Mouse (Mus musculus): ENCODE measurements around the gene Gm28048. TPM values are rescaled to one million over a fixed set of nuclear protein-coding genes. Genes with fewer than 3 reads are reported as not detected.

Gene Gm28048
- polyA plus RNA-seq, 1 experiment from 2014 or later: 24.7 TPM

GRCm38 (mm10) chr11:22902923-22903322, 79.0 kb downstream of the Gm28048 start:
- 76% methylated on average over 2 of the region's 2 CpGs for WGBS

DNA sequence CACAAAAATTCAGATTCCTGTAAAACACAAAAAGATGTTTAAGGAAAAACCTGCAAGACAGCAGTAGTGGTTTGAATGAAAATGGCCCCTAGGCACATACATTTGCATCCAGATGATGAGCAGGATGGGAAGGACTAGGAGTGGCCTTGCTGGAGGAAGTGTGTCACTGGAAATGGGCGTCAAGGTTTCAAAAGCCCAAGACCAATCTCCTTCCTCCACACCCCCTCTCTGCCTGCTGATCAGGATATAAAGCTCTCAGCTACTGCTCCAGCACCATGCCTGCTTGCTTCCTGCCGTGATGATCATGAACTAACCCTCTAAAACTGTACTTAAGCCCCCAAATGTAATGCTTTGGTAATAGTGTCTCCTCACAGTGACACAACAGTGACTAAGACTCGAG, 81.8 kb downstream of the Gm28048 start:
- no peak for ATAC-seq (ENCODE audit: low FRiP score, low TSS enrichment)
- WGBS: 81% methylated on average over 3 of the region's 3 CpGs

More at GRCm38 (mm10) chr11:22902923-22903322, 79.0 kb downstream of the Gm28048 start:
- Histone ChIP-seq H3K9me3 (ENCODE audit: low read length) (no peaks in the 10 kb centered on the region), H3K4me2 (replicated peaks; ENCODE audit: low read depth, low read length) (no peak overlapping the region), H3K4me3 (ENCODE audit: low read length) (no peak overlapping the region), H3K9ac (replicated peaks; ENCODE audit: low read length) (no peak overlapping the region), H3K27me3 (ENCODE audit: insufficient read depth, low read length) (no peaks in the 10 kb centered on the region), H3K36me3 (ENCODE audit: insufficient read depth, low read length) (peaks cover 5% of the 10 kb centered on the region), H3K4me1 (ENCODE audit: insufficient read depth, low read length) (no peaks in the 10 kb centered on the region), H3K27ac (ENCODE audit: low read length) (no peak overlapping the region)
- ATAC-seq (ENCODE audit: low FRiP score, low TSS enrichment): no peak

GRCm38 (mm10) chr11:22897642-22898041, 84.2 kb downstream of the Gm28048 start:
- 92% methylated on average over 4 of the region's 4 CpGs for WGBS
- Histone ChIP-seq H3K9ac (replicated peaks; ENCODE audit: low read length) (no peak overlapping the region), H3K9me3 (ENCODE audit: low read length) (no peaks in the 10 kb centered on the region), H3K4me1 (ENCODE audit: insufficient read depth, low read length) (no peaks in the 10 kb centered on the region), H3K27ac (ENCODE audit: low read length) (no peak overlapping the region), H3K4me2 (replicated peaks; ENCODE audit: low read depth, low read length) (no peak overlapping the region), H3K4me3 (ENCODE audit: low read length) (no peak overlapping the region), H3K36me3 (ENCODE audit: insufficient read depth, low read length) (peaks cover 5% of the 10 kb centered on the region), H3K27me3 (ENCODE audit: insufficient read depth, low read length) (no peaks in the 10 kb centered on the region)
- no peak for ATAC-seq (ENCODE audit: low FRiP score, low TSS enrichment)

More for the DNA sequence above, 81.8 kb downstream of the Gm28048 start:
- H3K4me1 ChIP-seq (ENCODE audit: insufficient read depth, low read length): no peaks in the 10 kb centered on the region
- no peaks in the 10 kb centered on the region for H3K27me3 ChIP-seq (ENCODE audit: insufficient read depth, low read length)
- no peak overlapping the region for H3K4me2 ChIP-seq (replicated peaks; ENCODE audit: low read depth, low read length)
- H3K4me3 ChIP-seq (ENCODE audit: low read length): no peak overlapping the region
- no peaks in the 10 kb centered on the region for H3K9me3 ChIP-seq (ENCODE audit: low read length)
- H3K36me3 ChIP-seq (ENCODE audit: insufficient read depth, low read length): peaks cover 5% of the 10 kb centered on the region
- H3K9ac ChIP-seq (replicated peaks; ENCODE audit: low read length): no peak overlapping the region
- H3K27ac ChIP-seq (ENCODE audit: low read length): no peak overlapping the region

DNA sequence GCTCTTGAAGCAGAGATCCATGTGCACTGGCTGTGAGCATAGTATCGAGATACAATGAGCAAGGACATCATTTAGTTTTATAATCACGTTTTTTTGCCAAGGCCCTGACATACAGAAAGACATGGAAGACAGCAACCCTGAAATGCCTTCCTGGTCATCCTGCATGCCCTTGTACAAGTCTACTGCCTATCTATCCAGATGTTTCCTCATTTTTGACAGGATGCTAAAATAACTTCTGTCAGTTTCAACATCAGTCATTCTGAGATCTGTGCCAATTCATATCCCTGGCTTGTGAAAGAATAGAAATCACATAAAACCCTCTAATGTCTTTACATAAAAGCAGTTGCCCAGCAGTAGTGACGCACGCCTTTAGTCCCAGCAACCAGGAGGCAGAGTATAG, 84.8 kb downstream of the Gm28048 start:
- H3K9me3 ChIP-seq (ENCODE audit: low read length): no peaks in the 10 kb centered on the region
- H3K27ac ChIP-seq (ENCODE audit: low read length): no peak overlapping the region
- WGBS: 86% methylated on average over 4 of the region's 4 CpGs
- peaks cover 5% of the 10 kb centered on the region for H3K36me3 ChIP-seq (ENCODE audit: insufficient read depth, low read length)
- H3K9ac ChIP-seq (replicated peaks; ENCODE audit: low read length): no peak overlapping the region
- no peaks in the 10 kb centered on the region for H3K4me1 ChIP-seq (ENCODE audit: insufficient read depth, low read length)
- no peak for ATAC-seq (ENCODE audit: low FRiP score, low TSS enrichment)
- H3K4me3 ChIP-seq (ENCODE audit: low read length): no peak overlapping the region
- no peaks in the 10 kb centered on the region for H3K27me3 ChIP-seq (ENCODE audit: insufficient read depth, low read length)
- H3K4me2 ChIP-seq (replicated peaks; ENCODE audit: low read depth, low read length): no peak overlapping the region

DNA sequence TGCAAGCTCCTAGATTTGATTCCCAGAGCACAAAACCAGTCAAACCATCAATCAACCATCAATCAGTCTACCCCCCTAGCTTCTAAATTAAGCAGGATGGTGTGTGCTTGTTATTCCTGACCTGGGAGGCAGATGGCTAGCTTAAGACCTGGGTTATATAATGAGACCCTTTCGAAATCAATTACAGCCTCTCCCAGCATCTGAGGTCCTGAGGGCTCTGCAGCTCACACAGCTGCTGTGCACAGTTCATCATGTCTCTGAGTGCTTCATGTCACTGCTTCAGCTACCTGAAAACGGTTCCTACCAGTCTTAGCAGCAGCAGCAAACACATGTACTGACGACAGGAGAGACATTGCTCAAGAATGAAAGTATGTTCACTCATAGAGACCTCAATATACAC, 88.8 kb downstream of the Gm28048 start:
- H3K36me3 ChIP-seq (ENCODE audit: insufficient read depth, low read length): no peaks in the 10 kb centered on the region
- no peaks in the 10 kb centered on the region for H3K27me3 ChIP-seq (ENCODE audit: insufficient read depth, low read length)
- H3K27ac ChIP-seq (ENCODE audit: low read length): no peak overlapping the region
- no peak overlapping the region for H3K4me3 ChIP-seq (ENCODE audit: low read length)
- ATAC-seq (ENCODE audit: low FRiP score, low TSS enrichment): no peak
- no peak overlapping the region for H3K4me2 ChIP-seq (replicated peaks; ENCODE audit: low read depth, low read length)
- H3K4me1 ChIP-seq (ENCODE audit: insufficient read depth, low read length): no peaks in the 10 kb centered on the region
- WGBS: 66% methylated on average over 3 of the region's 3 CpGs
- no peaks in the 10 kb centered on the region for H3K9me3 ChIP-seq (ENCODE audit: low read length)
- H3K9ac ChIP-seq (replicated peaks; ENCODE audit: low read length): no peak overlapping the region

DNA sequence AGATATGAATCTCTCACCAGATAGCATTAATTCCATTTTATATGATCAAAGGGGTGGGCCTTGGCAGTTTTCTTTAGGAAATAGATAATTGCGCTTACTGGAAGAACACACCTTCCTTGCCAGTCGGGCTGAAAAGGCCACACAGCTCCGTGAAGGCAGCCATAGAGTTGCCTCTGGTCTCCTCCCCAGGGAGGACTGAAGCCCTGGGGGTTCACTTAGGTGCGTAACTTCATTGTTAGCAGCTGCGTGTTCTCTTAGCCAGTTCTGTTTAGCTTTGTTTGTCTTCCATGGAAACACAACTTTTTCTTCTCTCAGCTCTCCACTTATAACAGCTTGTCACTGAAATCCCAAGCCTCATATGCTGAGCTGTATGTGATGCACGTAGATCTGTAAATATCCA, 89.4 kb downstream of the Gm28048 start:
- ATAC-seq (ENCODE audit: low FRiP score, low TSS enrichment): no peak
- H3K4me3 ChIP-seq (ENCODE audit: low read length): no peak overlapping the region
- WGBS: 76% methylated on average over 6 of the region's 6 CpGs

DNA sequence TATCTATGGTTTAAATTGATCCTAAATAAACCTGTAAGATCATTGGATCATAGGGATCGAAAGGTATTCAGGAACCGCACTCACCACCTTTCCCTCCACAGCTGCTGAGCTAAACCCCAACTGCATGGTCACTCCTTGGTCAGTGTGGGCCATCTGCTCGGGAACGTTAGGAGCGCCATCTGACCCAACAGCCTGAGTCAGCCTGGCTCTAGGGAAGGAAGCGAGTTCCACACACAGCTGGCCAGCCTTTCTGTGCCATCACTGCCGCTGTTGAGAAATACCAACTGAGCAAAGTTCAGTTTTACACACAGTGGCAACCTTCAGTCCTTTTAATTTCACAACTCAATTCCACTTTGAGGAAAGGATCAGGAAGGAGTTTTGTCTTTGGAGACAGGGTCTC, 90.0 kb downstream of the Gm28048 start:
- Histone ChIP-seq H3K27ac (ENCODE audit: low read length) (no peak overlapping the region), H3K9ac (replicated peaks; ENCODE audit: low read length) (no peak overlapping the region), H3K9me3 (ENCODE audit: low read length) (no peaks in the 10 kb centered on the region), H3K4me2 (replicated peaks; ENCODE audit: low read depth, low read length) (no peak overlapping the region), H3K4me3 (ENCODE audit: low read length) (no peak overlapping the region), H3K36me3 (ENCODE audit: insufficient read depth, low read length) (no peaks in the 10 kb centered on the region), H3K4me1 (ENCODE audit: insufficient read depth, low read length) (no peaks in the 10 kb centered on the region), H3K27me3 (ENCODE audit: insufficient read depth, low read length) (no peaks in the 10 kb centered on the region)
- ATAC-seq (ENCODE audit: low FRiP score, low TSS enrichment): no peak
- 88% methylated on average over 7 of the region's 7 CpGs for WGBS

More for the DNA sequence above, 89.4 kb downstream of the Gm28048 start:
- Histone ChIP-seq H3K27me3 (ENCODE audit: insufficient read depth, low read length) (no peaks in the 10 kb centered on the region), H3K9me3 (ENCODE audit: low read length) (no peaks in the 10 kb centered on the region), H3K36me3 (ENCODE audit: insufficient read depth, low read length) (no peaks in the 10 kb centered on the region), H3K9ac (replicated peaks; ENCODE audit: low read length) (no peak overlapping the region), H3K4me1 (ENCODE audit: insufficient read depth, low read length) (no peaks in the 10 kb centered on the region), H3K4me2 (replicated peaks; ENCODE audit: low read depth, low read length) (no peak overlapping the region), H3K27ac (ENCODE audit: low read length) (no peak overlapping the region)

GRCm38 (mm10) chr11:22891242-22891641, 90.6 kb downstream of the Gm28048 start:
- no peaks in the 10 kb centered on the region for H3K4me1 ChIP-seq (ENCODE audit: insufficient read depth, low read length)
- no peak overlapping the region for H3K4me3 ChIP-seq (ENCODE audit: low read length)
- no peak overlapping the region for H3K27ac ChIP-seq (ENCODE audit: low read length)
- WGBS: 72% methylated on average over 9 of the region's 9 CpGs
- no peaks in the 10 kb centered on the region for H3K9me3 ChIP-seq (ENCODE audit: low read length)
- no peak overlapping the region for H3K9ac ChIP-seq (replicated peaks; ENCODE audit: low read length)
- H3K36me3 ChIP-seq (ENCODE audit: insufficient read depth, low read length): no peaks in the 10 kb centered on the region
- no peak for ATAC-seq (ENCODE audit: low FRiP score, low TSS enrichment)
- H3K4me2 ChIP-seq (replicated peaks; ENCODE audit: low read depth, low read length): no peak overlapping the region
- no peaks in the 10 kb centered on the region for H3K27me3 ChIP-seq (ENCODE audit: insufficient read depth, low read length)

- WGBS: 85% methylated on average over 3 of the region's 3 CpGs
Measured at GRCm38 (mm10) chr11:22889224-22889623, 92.7 kb downstream of the Gm28048 start.

DNA sequence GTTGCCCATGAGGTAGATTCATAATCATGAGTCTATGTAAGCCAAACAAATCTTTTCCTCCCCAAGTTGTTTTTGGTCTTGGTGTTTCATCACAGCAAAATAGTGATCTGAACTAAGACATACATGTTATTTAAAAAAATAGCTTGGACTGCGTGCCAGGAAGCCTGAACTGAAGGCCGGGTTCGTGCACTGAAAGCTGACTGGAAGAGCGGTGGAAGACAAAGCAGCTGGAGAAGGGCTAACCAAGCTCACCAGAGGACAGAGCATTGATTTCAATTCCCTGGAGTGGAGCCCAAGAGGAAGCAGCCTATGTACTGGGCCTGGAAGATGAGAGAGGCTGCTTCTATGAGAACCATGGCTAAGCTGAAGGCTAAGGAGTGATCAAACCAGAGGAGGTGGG, 94.9 kb downstream of the Gm28048 start:
- Histone ChIP-seq H3K4me3 (ENCODE audit: low read length) (no peak overlapping the region), H3K9me3 (ENCODE audit: low read length) (no peaks in the 10 kb centered on the region), H3K4me1 (ENCODE audit: insufficient read depth, low read length) (no peaks in the 10 kb centered on the region), H3K4me2 (replicated peaks; ENCODE audit: low read depth, low read length) (no peak overlapping the region), H3K27me3 (ENCODE audit: insufficient read depth, low read length) (no peaks in the 10 kb centered on the region), H3K9ac (replicated peaks; ENCODE audit: low read length) (no peak overlapping the region), H3K27ac (ENCODE audit: low read length) (no peak overlapping the region), H3K36me3 (ENCODE audit: insufficient read depth, low read length) (no peaks in the 10 kb centered on the region)
- ATAC-seq (ENCODE audit: low FRiP score, low TSS enrichment): no peak
- 84% methylated on average over 4 of the region's 4 CpGs for WGBS

More at GRCm38 (mm10) chr11:22889224-22889623, 92.7 kb downstream of the Gm28048 start:
- Histone ChIP-seq H3K9ac (replicated peaks; ENCODE audit: low read length) (no peak overlapping the region), H3K27ac (ENCODE audit: low read length) (no peak overlapping the region), H3K27me3 (ENCODE audit: insufficient read depth, low read length) (no peaks in the 10 kb centered on the region), H3K9me3 (ENCODE audit: low read length) (no peaks in the 10 kb centered on the region), H3K36me3 (ENCODE audit: insufficient read depth, low read length) (no peaks in the 10 kb centered on the region), H3K4me1 (ENCODE audit: insufficient read depth, low read length) (no peaks in the 10 kb centered on the region), H3K4me3 (ENCODE audit: low read length) (no peak overlapping the region), H3K4me2 (replicated peaks; ENCODE audit: low read depth, low read length) (no peak overlapping the region)
- ATAC-seq (ENCODE audit: low FRiP score, low TSS enrichment): no peak
